Mouse (Mus musculus): Measurements from ENCODE around the gene Tmem273.

Gene Tmem273

GRCm38 (mm10) chr14:32816533-32816932 is 30.8 kb downstream of the Tmem273 start:
- no peaks in the 10 kb centered on the region for H3K4me1 ChIP-seq (replicated peaks; ENCODE audit: low read depth, low read length)
- H3K9me3 ChIP-seq (ENCODE audit: low read length), result no peaks in the 10 kb centered on the region
- H3K4me3 ChIP-seq (replicated peaks; ENCODE audit: low read length), result no peak overlapping the region
- TF ChIP-seq POU5F1 (IDR thresholded peaks at IDR 0.05; ENCODE audit: borderline replicate concordance, low read length) (no peak), NANOG (IDR thresholded peaks at IDR 0.05; ENCODE audit: borderline replicate concordance, low read length) (no peak), CTCF (conservative IDR thresholded peaks at IDR 0.05; ENCODE audit: low read length) (no peak)
- H3K27me3 ChIP-seq (ENCODE audit: insufficient read depth, low read length), result peaks cover 5% of the 10 kb centered on the region; the same call in 1 of the 2 replicates
- H3K36me3 ChIP-seq (ENCODE audit: insufficient read depth, low read length), result no peaks in the 10 kb centered on the region

- H3K27me3 ChIP-seq (ENCODE audit: insufficient read depth, low read length), result peaks cover 8% of the 10 kb centered on the region
- H3K36me3 ChIP-seq (ENCODE audit: insufficient read depth, low read length), result no peaks in the 10 kb centered on the region
- H3K4me3 ChIP-seq (replicated peaks; ENCODE audit: low read length), result no peak overlapping the region
- no peaks in the 10 kb centered on the region for H3K4me1 ChIP-seq (replicated peaks; ENCODE audit: low read depth, low read length)
- TF ChIP-seq NANOG (IDR thresholded peaks at IDR 0.05; ENCODE audit: borderline replicate concordance, low read length) (no peak), CTCF (conservative IDR thresholded peaks at IDR 0.05; ENCODE audit: low read length) (no peak), POU5F1 (IDR thresholded peaks at IDR 0.05; ENCODE audit: borderline replicate concordance, low read length) (no peak)
- no peaks in the 10 kb centered on the region for H3K9me3 ChIP-seq (ENCODE audit: low read length)
Observed at GRCm38 (mm10) chr14:32817258-32817657, 31.5 kb downstream of the Tmem273 start.

DNA sequence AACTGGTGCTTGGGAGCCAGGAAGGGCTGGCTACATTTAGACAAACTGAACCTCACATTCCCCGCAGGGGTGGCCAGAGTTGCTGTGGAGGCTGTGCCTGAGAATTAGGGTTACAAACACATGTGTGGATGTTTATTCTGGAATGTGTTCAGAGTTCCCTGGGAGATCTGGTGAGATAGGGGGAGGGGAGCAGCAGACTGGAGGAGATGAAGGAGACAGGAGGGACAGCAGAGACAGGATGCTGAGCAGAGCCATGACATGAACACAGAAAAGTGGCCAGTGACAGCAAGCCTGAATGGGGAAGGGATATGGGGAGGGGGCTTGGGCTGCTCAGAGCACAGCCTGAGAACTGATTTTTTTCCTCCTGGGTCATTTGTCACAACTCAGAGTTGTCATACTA is 33.5 kb downstream of the Tmem273 start:
- H3K9me3 ChIP-seq (ENCODE audit: low read length), result no peaks in the 10 kb centered on the region
- peaks cover 8% of the 10 kb centered on the region for H3K27me3 ChIP-seq (ENCODE audit: insufficient read depth, low read length)
- H3K4me1 ChIP-seq (replicated peaks; ENCODE audit: low read depth, low read length), result peaks cover 10% of the 10 kb centered on the region
- TF ChIP-seq CTCF (conservative IDR thresholded peaks at IDR 0.05; ENCODE audit: low read length) (no peak), NANOG (IDR thresholded peaks at IDR 0.05; ENCODE audit: borderline replicate concordance, low read length) (no peak), POU5F1 (IDR thresholded peaks at IDR 0.05; ENCODE audit: borderline replicate concordance, low read length) (no peak)
- no peak overlapping the region for H3K4me3 ChIP-seq (replicated peaks; ENCODE audit: low read length)
- H3K36me3 ChIP-seq (ENCODE audit: insufficient read depth, low read length), result no peaks in the 10 kb centered on the region

DNA sequence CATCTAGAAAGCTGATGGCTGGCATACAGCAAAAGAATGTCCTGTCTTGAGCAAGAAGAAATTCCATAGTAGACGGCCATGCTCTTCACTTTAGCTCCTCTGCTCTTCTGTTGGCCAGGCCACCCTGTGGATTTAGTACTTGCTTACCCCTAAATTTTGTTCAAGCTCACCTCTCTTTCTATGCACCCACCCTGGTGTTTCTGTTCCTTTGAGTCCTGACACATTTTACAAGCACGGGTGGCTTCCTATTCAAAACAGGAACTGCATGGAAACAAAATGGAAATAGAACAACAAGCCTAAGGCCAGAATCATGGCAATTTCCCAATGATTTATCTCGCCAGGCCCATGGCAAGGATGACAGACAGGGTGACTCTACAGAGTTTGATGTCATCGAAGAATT is 37.0 kb downstream of the Tmem273 start:
- H3K27me3 ChIP-seq (ENCODE audit: insufficient read depth, low read length), result peaks cover 4% of the 10 kb centered on the region; the same call in 1 of the 2 replicates
- peaks cover 45% of the 10 kb centered on the region for H3K4me1 ChIP-seq (replicated peaks; ENCODE audit: low read depth, low read length)
- H3K9me3 ChIP-seq (ENCODE audit: low read length), result no peaks in the 10 kb centered on the region
- no peak overlapping the region for H3K4me3 ChIP-seq (replicated peaks; ENCODE audit: low read length)
- no peaks in the 10 kb centered on the region for H3K36me3 ChIP-seq (ENCODE audit: insufficient read depth, low read length)
- TF ChIP-seq CTCF (conservative IDR thresholded peaks at IDR 0.05; ENCODE audit: low read length), result no peak
- no peak for TF ChIP-seq POU5F1 (IDR thresholded peaks at IDR 0.05; ENCODE audit: borderline replicate concordance, low read length)
- TF ChIP-seq NANOG (IDR thresholded peaks at IDR 0.05; ENCODE audit: borderline replicate concordance, low read length), result no peak

DNA sequence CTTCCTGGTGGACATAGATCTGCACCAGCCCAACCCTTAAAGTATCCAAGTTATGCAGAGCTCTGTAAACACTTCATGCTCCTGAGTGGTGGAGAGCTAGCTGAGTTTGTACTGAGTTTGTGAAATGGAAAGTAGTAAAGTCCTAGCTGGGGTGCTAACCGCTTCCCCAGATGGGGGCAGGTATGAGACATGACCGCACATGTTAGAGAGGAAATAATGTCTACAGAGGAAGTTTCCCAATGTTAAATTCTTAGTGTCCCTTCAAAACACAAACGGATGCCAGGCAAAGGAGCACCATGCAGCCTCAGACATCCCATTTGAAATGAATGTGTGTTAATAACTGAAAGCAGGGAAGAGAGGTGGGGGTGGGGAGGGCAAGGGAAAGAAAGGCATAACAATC is 38.1 kb downstream of the Tmem273 start:
- no peak overlapping the region for H3K4me3 ChIP-seq (replicated peaks; ENCODE audit: low read length)
- no peaks in the 10 kb centered on the region for H3K9me3 ChIP-seq (ENCODE audit: low read length)
- H3K36me3 ChIP-seq (ENCODE audit: insufficient read depth, low read length), result no peaks in the 10 kb centered on the region
- H3K4me1 ChIP-seq (replicated peaks; ENCODE audit: low read depth, low read length), result peaks cover 55% of the 10 kb centered on the region
- TF ChIP-seq NANOG (IDR thresholded peaks at IDR 0.05; ENCODE audit: borderline replicate concordance, low read length) (no peak), CTCF (conservative IDR thresholded peaks at IDR 0.05; ENCODE audit: low read length) (no peak), POU5F1 (IDR thresholded peaks at IDR 0.05; ENCODE audit: borderline replicate concordance, low read length) (no peak)
- peaks cover 4% of the 10 kb centered on the region; the same call in 1 of the 2 replicates for H3K27me3 ChIP-seq (ENCODE audit: insufficient read depth, low read length)

DNA sequence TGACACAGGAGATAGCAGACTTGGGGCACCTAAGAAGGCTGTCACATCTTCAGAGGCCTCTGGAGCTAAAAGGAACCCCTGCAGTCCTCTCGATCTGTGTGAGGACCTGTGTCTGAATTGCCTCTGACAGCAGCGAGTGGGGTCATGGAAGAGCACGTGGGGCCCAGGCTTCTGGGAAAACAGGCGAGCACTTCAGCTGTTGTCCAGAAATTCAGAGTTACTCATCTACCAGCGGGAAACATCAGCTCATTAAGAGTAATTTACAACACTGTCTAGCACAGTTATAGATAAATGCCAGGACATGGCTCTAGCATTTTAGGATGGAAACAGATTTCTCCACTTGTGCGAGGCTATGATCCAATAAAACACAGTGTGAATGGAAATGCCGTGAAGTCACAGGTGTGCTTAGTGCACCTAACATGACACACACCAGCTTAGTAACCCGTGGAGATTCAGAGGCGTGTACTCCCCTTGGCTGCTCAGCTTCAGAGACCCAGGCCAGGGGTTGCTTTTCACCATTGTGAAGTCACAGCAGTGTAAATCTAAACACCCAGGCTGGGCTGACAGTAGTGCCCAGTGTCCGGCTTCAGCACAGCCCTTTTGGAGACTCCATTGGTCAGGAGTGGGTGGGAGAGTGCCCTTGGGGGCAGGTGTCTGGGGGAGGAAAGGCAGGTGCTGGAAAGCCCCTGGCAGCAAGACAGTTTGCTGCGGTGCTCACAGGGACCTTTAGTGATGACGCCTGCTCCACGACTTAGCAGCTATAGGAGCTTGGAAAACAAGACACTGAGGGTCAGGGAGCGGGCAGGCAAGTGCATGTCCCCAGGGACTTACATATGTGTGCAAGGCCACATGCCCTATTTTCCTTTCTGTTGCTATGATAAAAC is 38.7 kb downstream of the Tmem273 start:
- H3K4me1 ChIP-seq (replicated peaks; ENCODE audit: low read depth, low read length), result peaks cover 58% of the 10 kb centered on the region
- H3K9me3 ChIP-seq (ENCODE audit: low read length), result no peaks in the 10 kb centered on the region
- peaks cover 4% of the 10 kb centered on the region; the same call in 1 of the 2 replicates for H3K27me3 ChIP-seq (ENCODE audit: insufficient read depth, low read length)
- H3K36me3 ChIP-seq (ENCODE audit: insufficient read depth, low read length), result no peaks in the 10 kb centered on the region
- no peak for TF ChIP-seq NANOG (IDR thresholded peaks at IDR 0.05; ENCODE audit: borderline replicate concordance, low read length)
- peak overlapping the region; percentile 52; the same call in 1 of the 2 replicates for H3K4me3 ChIP-seq (replicated peaks; ENCODE audit: low read length)

DNA sequence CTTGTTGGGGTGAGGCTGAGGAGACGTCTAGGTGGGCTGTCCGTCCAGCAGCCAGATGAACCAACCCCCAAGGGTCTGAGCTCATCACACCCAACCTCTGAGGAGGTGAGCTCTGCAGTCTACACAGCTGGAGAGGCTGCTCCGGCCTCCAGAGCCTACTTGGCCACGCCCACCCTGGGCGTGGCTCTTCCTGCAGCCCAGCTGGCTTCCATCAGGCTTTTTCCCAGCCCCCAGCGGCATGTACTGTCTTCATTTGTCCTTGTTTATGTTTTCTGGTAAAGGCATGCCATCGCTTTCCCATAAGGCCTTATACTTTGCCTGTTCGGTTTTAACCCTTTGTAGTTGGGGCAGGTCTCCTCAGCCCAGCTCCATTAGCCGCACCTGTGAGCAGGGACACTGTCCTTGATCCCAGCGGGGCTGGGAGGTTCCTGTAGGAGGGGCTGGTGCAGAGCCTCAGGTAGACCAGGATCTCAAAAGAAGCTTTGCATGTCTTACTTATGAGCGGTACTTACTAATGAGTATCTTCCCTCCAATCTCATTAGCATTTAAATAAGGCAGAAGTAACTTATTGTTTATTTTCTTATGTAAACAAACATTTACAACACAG is 39.8 kb downstream of the Tmem273 start:
- Histone ChIP-seq H3K4me3 (replicated peaks; ENCODE audit: low read length) (peak overlapping the region; percentile 52), H3K4me1 (replicated peaks; ENCODE audit: low read depth, low read length) (peaks cover 58% of the 10 kb centered on the region), H3K27me3 (ENCODE audit: insufficient read depth, low read length) (peaks cover 4% of the 10 kb centered on the region; the same call in 1 of the 2 replicates), H3K36me3 (ENCODE audit: insufficient read depth, low read length) (no peaks in the 10 kb centered on the region), H3K9me3 (ENCODE audit: low read length) (no peaks in the 10 kb centered on the region)
- no peak for TF ChIP-seq CTCF (conservative IDR thresholded peaks at IDR 0.05; ENCODE audit: low read length)
- TF ChIP-seq POU5F1 (IDR thresholded peaks at IDR 0.05; ENCODE audit: borderline replicate concordance, low read length), result no peak
- peak; percentile 32; the same call in 1 of the 2 replicates for TF ChIP-seq NANOG (IDR thresholded peaks at IDR 0.05; ENCODE audit: borderline replicate concordance, low read length)

DNA sequence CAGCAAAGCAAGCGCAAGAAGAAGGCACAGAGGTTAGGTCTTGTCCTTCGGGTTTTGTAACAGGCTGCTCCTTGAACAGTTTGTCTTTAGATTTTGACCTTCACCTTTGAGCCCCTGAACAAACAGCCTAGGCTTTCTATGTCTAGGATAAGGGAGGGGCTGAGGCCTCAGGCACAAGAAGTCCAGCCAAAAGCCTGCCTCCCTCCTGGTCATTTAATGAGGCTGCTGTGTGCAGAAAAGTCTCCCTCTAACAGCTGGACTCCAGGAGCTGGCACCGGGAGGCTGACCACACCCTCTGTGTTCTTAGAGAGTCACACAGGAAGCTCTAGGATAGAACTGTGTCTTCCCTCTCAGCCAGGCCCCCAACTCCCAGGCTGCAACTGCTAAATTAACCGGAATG is 41.4 kb downstream of the Tmem273 start:
- Histone ChIP-seq H3K4me3 (replicated peaks; ENCODE audit: low read length) (no peak overlapping the region), H3K9me3 (ENCODE audit: low read length) (no peaks in the 10 kb centered on the region), H3K4me1 (replicated peaks; ENCODE audit: low read depth, low read length) (peaks cover 58% of the 10 kb centered on the region), H3K36me3 (ENCODE audit: insufficient read depth, low read length) (no peaks in the 10 kb centered on the region), H3K27me3 (ENCODE audit: insufficient read depth, low read length) (peaks cover 1% of the 10 kb centered on the region; the same call in 1 of the 2 replicates)
- TF ChIP-seq POU5F1 (IDR thresholded peaks at IDR 0.05; ENCODE audit: borderline replicate concordance, low read length), result no peak
- TF ChIP-seq CTCF (conservative IDR thresholded peaks at IDR 0.05; ENCODE audit: low read length), result no peak
- no peak for TF ChIP-seq NANOG (IDR thresholded peaks at IDR 0.05; ENCODE audit: borderline replicate concordance, low read length)

Measured in E14TG2a.4 (cell line).